Mouse (Mus musculus): Measurements from ENCODE around the gene Ncaph2.
A peak's percentile ranks its signal among the peaks of the same experiment; 100 is the strongest.

Gene Ncaph2

GRCm38 (mm10) chr15:89355241-89356187, at the start of gene Ncaph2, which contains the start of gene Lmf2:
TSS of gene Ncaph2 (plus strand) at chr15:89355719.
TSS of gene Lmf2 (minus strand) at chr15:89355659.
- peak; percentile 96 to 98 for DNase-seq

- peak in 1 of 2 experiments; percentile 8 for DNase-seq
These were observed 49.6 kb upstream of the Ncaph2 start for GRCm38 (mm10) chr15:89305966-89306365.

- DNase-seq: peak in 1 of 2 experiments; percentile 52
These were observed 48.1 kb upstream of the Ncaph2 start for GRCm38 (mm10) chr15:89307461-89307860.

- peak; percentile 58 to 62 for DNase-seq
These were observed 46.9 kb upstream of the Ncaph2 start for GRCm38 (mm10) chr15:89308406-89309139.

GRCm38 (mm10) chr15:89309962-89310498, 45.5 kb upstream of the Ncaph2 start:
- DNase-seq: peak; percentile 77 to 82

- no peak for DNase-seq
These were observed 42.2 kb upstream of the Ncaph2 start for GRCm38 (mm10) chr15:89313359-89313758.

- peak; percentile 24 to 48 for DNase-seq
These were observed 41.4 kb upstream of the Ncaph2 start for GRCm38 (mm10) chr15:89314107-89314506.

- peak; percentile 42 to 63 for DNase-seq
These were observed 40.9 kb upstream of the Ncaph2 start for GRCm38 (mm10) chr15:89314511-89315189.

- peak; percentile 98 to 99 for DNase-seq
These were observed 40.3 kb upstream of the Ncaph2 start, which contains the start of gene Sbf1 for GRCm38 (mm10) chr15:89315190-89315731. TSS of gene Sbf1 (minus strand) at chr15:89315311.

- peak in 1 of 2 experiments; percentile 59 for DNase-seq
These were observed 39.4 kb upstream of the Ncaph2 start for GRCm38 (mm10) chr15:89316146-89316545.

- no peak for DNase-seq
These were observed 34.3 kb upstream of the Ncaph2 start for GRCm38 (mm10) chr15:89321264-89321663.

GRCm38 (mm10) chr15:89322670-89323522, 32.6 kb upstream of the Ncaph2 start, which contains the start of gene Adm2:
TSS of gene Adm2 (plus strand) at chr15:89322720.
- no peak for DNase-seq

GRCm38 (mm10) chr15:89323656-89324055, 31.9 kb upstream of the Ncaph2 start:
- no peak for DNase-seq

- DNase-seq: no peak
These were observed 29.1 kb upstream of the Ncaph2 start for GRCm38 (mm10) chr15:89326441-89326840.

GRCm38 (mm10) chr15:89334271-89334670, 21.2 kb upstream of the Ncaph2 start, which contains the start of gene Miox:
TSS of gene Miox (plus strand) at chr15:89334398.
- no peak for DNase-seq

- no peak for DNase-seq
These were observed 20.6 kb upstream of the Ncaph2 start for GRCm38 (mm10) chr15:89334774-89335537.

GRCm38 (mm10) chr15:89336422-89336821, 19.1 kb upstream of the Ncaph2 start:
- DNase-seq: no peak

- DNase-seq: no peak
These were observed 15.8 kb upstream of the Ncaph2 start for GRCm38 (mm10) chr15:89339696-89340095.

GRCm38 (mm10) chr15:89340136-89340535, 15.4 kb upstream of the Ncaph2 start:
- no peak for DNase-seq

GRCm38 (mm10) chr15:89341678-89342077, 13.8 kb upstream of the Ncaph2 start:
- no peak for DNase-seq

Measured in cerebellum, postnatal 25 days (tissue).